Mouse (Mus musculus) neural tube, embryonic 12.5 days (tissue): Measurements from ENCODE around the gene Rorc. TPM values are rescaled to one million over a fixed set of nuclear protein-coding genes. Genes with fewer than 3 reads are reported as not detected.

ENCODE experiments used
- ATAC-seq: fragments of 200-750 bp; cut with Nextera tagmentation; 2 replicates; pipeline ENCODE4 v1.8.0; 2017; ENCODE audit warnings: low read depth, mild to moderate bottlenecking, moderate TSS enrichment, moderate library complexity; ENCODE audit not compliant: low FRiP score
- H3K27ac ChIP-seq: fragments of 300-500 bp; sonication (generic); 2 replicates; pipeline ENCODE4 v1.5.1; 2016
- H3K27me3 ChIP-seq: fragments of 300-500 bp; sonication (generic); replicated peaks from 2 replicates; pipeline ENCODE4 v1.6.1; 2016; ENCODE audit warnings: mild to moderate bottlenecking
- H3K36me3 ChIP-seq: fragments of 300-500 bp; sonication (generic); 2 replicates; pipeline ENCODE4 v1.6.1; 2016; ENCODE audit warnings: mild to moderate bottlenecking
- H3K4me1 ChIP-seq: fragments of 300-500 bp; sonication (generic); 2 replicates; pipeline ENCODE4 v1.6.1; 2016
- H3K4me2 ChIP-seq: fragments of 300-500 bp; sonication (generic); replicated peaks from 2 replicates; pipeline ENCODE4 v1.6.1; 2016; ENCODE audit warnings: mild to moderate bottlenecking
- H3K4me3 ChIP-seq: fragments of 300-500 bp; sonication (generic); 2 replicates; pipeline ENCODE4 v1.5.1; 2016
- H3K9ac ChIP-seq: fragments of 300-500 bp; sonication (generic); 2 replicates; pipeline ENCODE4 v1.6.1; 2016; ENCODE audit warnings: mild to moderate bottlenecking
- H3K9me3 ChIP-seq: fragments of 300-500 bp; sonication (generic); 2 replicates; pipeline ENCODE4 v1.6.1; 2016; ENCODE audit warnings: mild to moderate bottlenecking
- WGBS: fragments of 180-500 bp; shearing (Covaris S2); methylation state at CpG from one replicate; pipeline ENCODE4 v1.1.7; 2016; 5-methylcytosine and 5-hydroxymethylcytosine counted together
- polyA plus RNA-seq: library from polyadenylated mRNA; unstranded; fragments of >200 nt; fragmentation: Nextera tagmentation; extraction: Ambion mirVana; gene quantifications from 2 replicates; pipeline ENCODE4 v1.2.1, GENCODE M21; 2016

Rorc gene
- polyA plus RNA-seq, 1 experiment from 2014 or later, result 0.20 TPM

DNA sequence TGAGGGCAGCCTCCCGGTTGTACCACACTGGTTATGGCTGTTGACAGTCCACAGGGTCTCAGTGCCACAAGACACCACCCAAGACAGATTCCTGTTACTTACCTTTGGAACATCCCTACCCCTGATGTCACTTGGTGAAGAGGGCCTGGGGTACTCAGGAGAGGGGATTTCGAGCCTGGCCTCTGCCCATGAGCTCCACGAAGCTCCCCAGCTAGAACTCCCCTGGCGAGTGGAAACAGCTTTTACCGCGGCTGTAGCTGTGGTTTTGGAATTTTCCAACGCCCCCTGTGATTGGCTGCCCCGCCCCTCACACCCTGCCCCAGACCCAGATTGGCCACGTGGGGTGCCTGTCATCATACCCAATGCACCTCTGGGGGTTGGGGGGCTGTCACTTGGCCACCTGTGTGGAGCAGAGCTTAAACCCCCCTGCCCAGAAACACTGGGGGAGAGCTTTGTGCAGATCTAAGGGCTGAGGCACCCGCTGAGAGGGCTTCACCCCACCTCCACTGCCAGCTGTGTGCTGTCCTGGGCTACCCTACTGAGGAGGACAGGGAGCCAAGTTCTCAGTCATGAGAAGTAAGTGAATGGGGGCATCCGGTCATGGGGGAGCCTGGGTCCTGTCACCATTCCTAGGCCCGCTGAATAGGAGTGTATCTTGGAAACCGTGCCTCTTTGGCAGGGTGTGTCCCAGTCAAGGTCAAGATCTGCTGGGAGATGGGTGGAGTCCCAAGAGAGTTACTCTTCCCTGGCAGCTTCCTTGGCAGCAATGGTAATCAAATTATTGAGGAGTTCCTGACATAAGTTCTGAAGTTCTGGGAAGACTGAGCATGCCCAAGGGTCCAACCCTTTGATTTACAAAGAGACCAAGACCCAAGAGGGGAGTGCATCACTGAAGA lies 4.7 kb downstream of the Rorc start:
- no peak for ATAC-seq
- no peaks in the 10 kb centered on the region for H3K9me3 ChIP-seq
- H3K4me2 ChIP-seq, result no peak overlapping the region
- H3K4me3 ChIP-seq, result no peak overlapping the region
- H3K9ac ChIP-seq, result no peak overlapping the region
- H3K4me1 ChIP-seq, result peaks cover 14% of the 10 kb centered on the region
- no peak overlapping the region for H3K27ac ChIP-seq
- H3K27me3 ChIP-seq, result 0 out of 2 replicates have a peak, but pooled peaks cover 5% of the 10 kb centered on the region
- no peaks in the 10 kb centered on the region for H3K36me3 ChIP-seq
- WGBS, result 19% methylated on average over 13 of the region's 13 CpGs

DNA sequence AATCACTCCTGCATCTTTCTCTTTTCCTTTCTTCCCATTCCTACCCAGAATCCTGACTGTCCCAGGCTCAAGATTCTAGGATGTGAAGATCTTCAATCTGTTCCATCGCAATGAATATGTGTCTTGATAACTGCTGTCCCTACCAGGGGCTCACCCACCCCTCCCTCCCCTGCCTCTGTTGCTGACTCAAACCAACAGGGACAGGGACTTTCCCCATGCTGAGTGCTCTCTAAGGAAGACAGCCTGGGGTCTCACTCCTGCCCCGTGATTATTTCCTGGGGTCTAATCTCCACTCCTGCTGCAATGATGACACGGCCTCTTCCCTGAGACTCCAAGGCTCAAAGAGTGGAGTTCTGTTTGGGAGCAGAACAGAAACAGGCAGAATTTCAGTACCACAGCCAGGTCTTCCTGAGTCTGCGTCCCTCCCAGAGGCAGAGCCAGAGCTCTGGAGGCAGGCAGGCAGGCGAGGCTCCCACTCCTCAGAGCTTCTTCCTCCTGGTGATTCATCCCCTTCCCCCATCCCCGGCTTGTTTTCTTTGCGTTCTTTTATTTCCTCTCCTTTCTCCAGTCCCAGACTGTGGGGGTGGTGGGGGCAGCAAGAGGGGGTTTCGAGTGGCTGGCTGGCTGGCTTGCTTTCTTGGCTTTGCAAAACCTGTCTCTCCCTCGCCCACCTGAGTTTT lies 7.4 kb downstream of the Rorc start:
- no peak overlapping the region for H3K4me3 ChIP-seq
- 31% methylated on average over 9 of the region's 9 CpGs for WGBS

DNA sequence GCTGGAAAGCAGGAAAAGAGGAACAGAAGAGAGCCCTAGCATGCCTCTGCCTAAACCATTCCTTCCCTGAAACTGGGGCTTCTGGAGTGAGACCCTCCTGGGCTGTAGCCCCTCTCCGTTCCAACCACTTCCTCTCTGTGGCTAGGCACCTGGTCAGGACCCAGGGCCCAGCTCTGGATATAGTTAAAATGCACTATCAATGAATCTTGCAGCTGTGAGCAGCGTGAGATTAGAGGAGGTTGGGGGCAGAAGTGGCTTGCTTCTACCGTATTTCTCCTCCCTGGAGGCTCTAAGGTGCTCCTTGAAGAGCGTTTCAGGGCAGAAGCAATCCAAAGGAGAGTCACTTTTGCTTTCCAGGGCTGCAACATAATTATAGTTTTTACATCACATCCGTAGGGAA lies 9.7 kb downstream of the Rorc start:
- Histone ChIP-seq H3K4me3 (no peak overlapping the region), H3K4me1 (no peaks in the 10 kb centered on the region), H3K9ac (no peak overlapping the region), H3K27me3 (no peaks in the 10 kb centered on the region), H3K9me3 (no peaks in the 10 kb centered on the region), H3K27ac (no peak overlapping the region), H3K4me2 (no peak overlapping the region), H3K36me3 (no peaks in the 10 kb centered on the region)
- 79% methylated on average over 5 of the region's 5 CpGs for WGBS
- no peak for ATAC-seq

More for the DNA sequence above, 7.4 kb downstream of the Rorc start:
- no peak overlapping the region for H3K9ac ChIP-seq
- H3K4me2 ChIP-seq, result no peak overlapping the region
- no peaks in the 10 kb centered on the region for H3K36me3 ChIP-seq
- H3K27ac ChIP-seq, result no peak overlapping the region
- no peak for ATAC-seq
- H3K4me1 ChIP-seq, result no peaks in the 10 kb centered on the region
- H3K9me3 ChIP-seq, result no peaks in the 10 kb centered on the region
- H3K27me3 ChIP-seq, result no peaks in the 10 kb centered on the region

DNA sequence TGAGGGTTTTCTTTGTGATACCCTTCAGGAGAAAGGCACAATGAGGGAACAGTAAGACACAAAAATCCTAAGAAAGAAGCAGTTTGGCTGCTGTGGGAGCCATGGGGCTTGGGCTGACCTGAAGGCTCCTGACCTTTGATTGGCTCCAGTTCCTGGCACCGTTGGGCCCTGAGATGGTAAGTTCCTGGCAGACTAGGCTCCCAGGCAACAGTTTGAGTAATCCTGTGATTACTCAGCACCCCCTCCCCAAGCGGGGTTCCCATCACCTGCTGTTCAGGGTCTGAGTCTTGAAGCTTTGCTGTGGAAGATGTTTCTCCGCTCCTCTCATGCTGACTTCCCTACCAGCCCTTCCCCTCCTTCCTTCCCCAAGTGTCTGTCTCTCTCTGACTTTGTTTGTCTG lies 10.9 kb downstream of the Rorc start:
- H3K36me3 ChIP-seq, result no peaks in the 10 kb centered on the region
- ATAC-seq, result no peak
- no peak overlapping the region for H3K4me3 ChIP-seq
- H3K9ac ChIP-seq, result no peak overlapping the region
- no peak overlapping the region for H3K4me2 ChIP-seq
- no peaks in the 10 kb centered on the region for H3K27me3 ChIP-seq
- no peaks in the 10 kb centered on the region for H3K4me1 ChIP-seq
- no peaks in the 10 kb centered on the region for H3K9me3 ChIP-seq
- 65% methylated on average over 3 of the region's 3 CpGs for WGBS
- H3K27ac ChIP-seq, result no peak overlapping the region

GRCm38 (mm10) chr3:94386671-94387070 lies 14.1 kb downstream of the Rorc start:
- 47% methylated on average over 4 of the region's 4 CpGs for WGBS
- Histone ChIP-seq H3K4me3 (no peak overlapping the region), H3K4me1 (no peaks in the 10 kb centered on the region), H3K36me3 (no peaks in the 10 kb centered on the region), H3K4me2 (no peak overlapping the region), H3K9me3 (no peaks in the 10 kb centered on the region), H3K27ac (no peak overlapping the region), H3K9ac (no peak overlapping the region), H3K27me3 (no peaks in the 10 kb centered on the region)
- ATAC-seq, result no peak

- Histone ChIP-seq H3K27me3 (no peaks in the 10 kb centered on the region), H3K9ac (no peak overlapping the region), H3K4me1 (no peaks in the 10 kb centered on the region), H3K4me3 (no peak overlapping the region), H3K36me3 (no peaks in the 10 kb centered on the region), H3K27ac (no peak overlapping the region), H3K9me3 (no peaks in the 10 kb centered on the region), H3K4me2 (no peak overlapping the region)
- ATAC-seq, result no peak
- WGBS, result 92% methylated on average over 10 of the region's 10 CpGs
Observed at GRCm38 (mm10) chr3:94387391-94387790, 14.8 kb downstream of the Rorc start.

GRCm38 (mm10) chr3:94388047-94388446 lies 15.5 kb downstream of the Rorc start:
- H3K27ac ChIP-seq, result no peak overlapping the region
- H3K4me3 ChIP-seq, result no peak overlapping the region
- no peak for ATAC-seq
- no peaks in the 10 kb centered on the region for H3K9me3 ChIP-seq
- WGBS, result 83% methylated on average over 5 of the region's 5 CpGs
- no peaks in the 10 kb centered on the region for H3K4me1 ChIP-seq
- no peaks in the 10 kb centered on the region for H3K27me3 ChIP-seq
- no peak overlapping the region for H3K4me2 ChIP-seq
- H3K36me3 ChIP-seq, result no peaks in the 10 kb centered on the region
- no peak overlapping the region for H3K9ac ChIP-seq

- Histone ChIP-seq H3K36me3 (no peaks in the 10 kb centered on the region), H3K4me1 (no peaks in the 10 kb centered on the region), H3K27me3 (no peaks in the 10 kb centered on the region), H3K9ac (no peak overlapping the region), H3K4me3 (no peak overlapping the region), H3K27ac (no peak overlapping the region), H3K4me2 (no peak overlapping the region), H3K9me3 (no peaks in the 10 kb centered on the region)
- ATAC-seq, result no peak
- 93% methylated on average over 16 of the region's 16 CpGs for WGBS
Observed at GRCm38 (mm10) chr3:94389420-94389819, 16.8 kb downstream of the Rorc start.

DNA sequence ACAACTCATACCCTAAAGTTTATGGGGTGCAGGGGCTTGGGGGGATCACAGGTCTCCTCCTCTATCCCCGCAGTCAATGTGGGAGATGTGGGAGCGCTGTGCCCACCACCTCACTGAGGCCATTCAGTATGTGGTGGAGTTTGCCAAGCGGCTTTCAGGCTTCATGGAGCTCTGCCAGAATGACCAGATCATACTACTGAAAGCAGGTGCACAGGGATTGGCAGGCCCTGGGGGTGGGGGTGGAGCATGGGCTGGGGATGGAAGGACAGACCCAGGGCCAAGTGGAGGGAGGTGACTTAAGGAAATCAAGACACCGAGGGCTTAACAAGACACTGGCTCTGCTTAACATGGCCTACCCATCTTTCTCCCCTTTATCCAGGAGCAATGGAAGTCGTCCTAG lies 18.4 kb downstream of the Rorc start:
- H3K4me2 ChIP-seq, result no peak overlapping the region
- no peak overlapping the region for H3K27ac ChIP-seq
- ATAC-seq, result no peak
- no peak overlapping the region for H3K9ac ChIP-seq
- no peak overlapping the region for H3K4me3 ChIP-seq
- no peaks in the 10 kb centered on the region for H3K36me3 ChIP-seq
- 86% methylated on average over 5 of the region's 5 CpGs for WGBS
- H3K27me3 ChIP-seq, result no peaks in the 10 kb centered on the region
- H3K4me1 ChIP-seq, result no peaks in the 10 kb centered on the region
- H3K9me3 ChIP-seq, result no peaks in the 10 kb centered on the region

DNA sequence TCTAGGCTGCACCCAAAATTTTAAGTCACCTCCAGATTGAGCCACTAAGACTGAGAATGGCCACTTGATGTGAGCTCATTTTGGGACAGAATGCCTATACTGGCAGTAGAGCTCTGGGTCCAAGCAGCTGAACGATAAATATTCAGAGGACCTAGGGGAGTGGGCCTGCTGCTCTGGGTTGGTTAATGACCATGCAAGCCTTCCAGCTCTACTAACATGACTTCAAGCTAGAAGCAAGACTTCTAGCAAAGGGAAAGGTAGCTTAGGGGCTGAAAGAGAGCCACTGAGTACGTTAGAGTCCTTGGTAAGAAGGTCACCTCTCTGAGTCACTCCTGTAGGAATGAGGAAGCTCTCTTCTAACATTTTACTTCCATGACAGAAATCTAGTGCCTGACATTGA lies 19.5 kb downstream of the Rorc start:
- Histone ChIP-seq H3K27me3 (peaks cover 2% of the 10 kb centered on the region; the same call in 1 of the 2 replicates), H3K9me3 (no peaks in the 10 kb centered on the region), H3K27ac (no peak overlapping the region), H3K4me3 (no peak overlapping the region), H3K4me1 (no peaks in the 10 kb centered on the region), H3K4me2 (no peak overlapping the region), H3K9ac (no peak overlapping the region), H3K36me3 (no peaks in the 10 kb centered on the region)
- no peak for ATAC-seq
- WGBS, result 87% methylated on average over 2 of the region's 2 CpGs

DNA sequence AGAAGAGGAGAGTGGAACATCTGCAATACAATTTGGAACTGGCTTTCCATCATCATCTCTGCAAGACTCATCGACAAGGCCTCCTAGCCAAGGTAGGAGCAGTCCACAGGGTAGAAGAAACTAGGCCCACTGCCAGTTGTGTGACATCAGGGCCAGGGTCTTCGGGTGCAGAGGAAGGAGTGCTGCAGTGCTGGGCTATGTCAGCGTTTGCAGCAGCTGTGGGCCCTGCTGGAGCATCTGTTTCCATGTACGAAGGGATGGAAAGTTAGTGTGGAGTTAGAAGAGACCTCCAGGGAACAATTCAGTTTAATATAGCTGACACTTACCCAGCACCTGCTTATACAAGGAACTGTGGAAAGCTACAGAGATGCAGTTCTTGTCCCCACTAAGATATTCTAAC lies 20.5 kb downstream of the Rorc start:
- H3K4me2 ChIP-seq, result no peak overlapping the region
- no peaks in the 10 kb centered on the region for H3K4me1 ChIP-seq
- H3K9me3 ChIP-seq, result no peaks in the 10 kb centered on the region
- no peak overlapping the region for H3K4me3 ChIP-seq
- H3K9ac ChIP-seq, result no peak overlapping the region
- ATAC-seq, result no peak
- peaks cover 5% of the 10 kb centered on the region; the same call in 1 of the 2 replicates for H3K27me3 ChIP-seq
- no peak overlapping the region for H3K27ac ChIP-seq
- H3K36me3 ChIP-seq, result no peaks in the 10 kb centered on the region
- 75% methylated on average over 4 of the region's 4 CpGs for WGBS

- Histone ChIP-seq H3K4me1 (peaks cover 17% of the 10 kb centered on the region), H3K27ac (no peak overlapping the region), H3K9ac (no peak overlapping the region), H3K4me3 (no peak overlapping the region), H3K36me3 (no peaks in the 10 kb centered on the region), H3K4me2 (no peak overlapping the region), H3K27me3 (peaks cover 5% of the 10 kb centered on the region; the same call in 1 of the 2 replicates), H3K9me3 (no peaks in the 10 kb centered on the region)
- 80% methylated on average over 1 of the region's 1 CpGs for WGBS
- no peak for ATAC-seq
Observed at GRCm38 (mm10) chr3:94396336-94396735, 23.7 kb downstream of the Rorc start.
